Mouse (Mus musculus) forebrain, embryonic 14.5 days (tissue): ENCODE measurements around the gene Crnn. TPM values are rescaled to one million over a fixed set of nuclear protein-coding genes. Genes with fewer than 3 reads are reported as not detected.

Experiments used
- ATAC-seq: fragments of 200-750 bp; cut with Nextera tagmentation; 2 replicates; pipeline ENCODE4 v1.8.0; 2017; ENCODE audit warnings: mild to moderate bottlenecking, moderate library complexity
- DNase-seq: peaks from one replicate; pipeline ENCODE4 v3.0.0-alpha.2; 2015; ENCODE audit warnings: low spot score
- H3K27ac ChIP-seq: fragments of 300-500 bp; sonication (generic); 2 replicates; pipeline ENCODE4 v1.5.1; 2014; ENCODE audit warnings: low read depth, mild to moderate bottlenecking, control low read depth, low read length, moderate library complexity
- H3K27me3 ChIP-seq: fragments of 300-500 bp; sonication (generic); replicated peaks from 2 replicates; pipeline ENCODE4 v1.6.1; 2014; ENCODE audit warnings: low read length, control low read depth, mixed read lengths; ENCODE audit not compliant: control insufficient read depth, insufficient read depth
- H3K36me3 ChIP-seq: fragments of 300-500 bp; sonication (generic); 2 replicates; pipeline ENCODE4 v1.6.1; 2014; ENCODE audit warnings: low read length, control low read depth; ENCODE audit not compliant: control insufficient read depth, insufficient read depth
- H3K4me1 ChIP-seq: fragments of 300-500 bp; sonication (generic); 2 replicates; pipeline ENCODE4 v1.6.1; 2014; ENCODE audit warnings: antibody characterized with exemption, low read length, control low read depth; ENCODE audit not compliant: control insufficient read depth, insufficient read depth
- H3K4me2 ChIP-seq: fragments of 300-500 bp; sonication (generic); 2 replicates; pipeline ENCODE4 v1.6.1; 2014; ENCODE audit warnings: mild to moderate bottlenecking, control low read depth, low read length
- H3K4me3 ChIP-seq: fragments of 300-500 bp; sonication (generic); 2 replicates; pipeline ENCODE4 v1.5.1; 2014; ENCODE audit warnings: low read depth, low read length, control low read depth
- H3K9ac ChIP-seq: fragments of 300-500 bp; sonication (generic); 2 replicates; pipeline ENCODE4 v1.6.1; 2014; ENCODE audit warnings: mild to moderate bottlenecking, low read length, control low read depth, moderate library complexity
- H3K9me3 ChIP-seq: fragments of 300-500 bp; sonication (generic); replicated peaks from 2 replicates; pipeline ENCODE4 v1.6.1; 2016; ENCODE audit warnings: low read length, control low read depth, mixed read lengths; ENCODE audit not compliant: control insufficient read depth
- WGBS: fragments of 180-500 bp; shearing (Covaris S2); extraction: QIAGEN DNeasy Blood & Tissue Kit; methylation state at CpG from one replicate; pipeline ENCODE4 v1.1.7; 2014; 5-methylcytosine and 5-hydroxymethylcytosine counted together
- polyA plus RNA-seq: library from polyadenylated mRNA; unstranded; fragments of >200 nt; fragmentation: Nextera tagmentation; extraction: Ambion mirVana; gene quantifications from 2 replicates; pipeline ENCODE4 v1.2.1, GENCODE M21; 2014

The Crnn gene
- not detected in 2 replicates for polyA plus RNA-seq

GRCm38 (mm10) chr3:93144510-93145051 lies at the start of gene Crnn:
TSS of gene Crnn (plus strand) at chr3:93144787.
- Histone ChIP-seq H3K27me3 (no peaks in the 10 kb centered on the region), H3K36me3 (no peaks in the 10 kb centered on the region), H3K4me3 (no peak within 1 kb of the TSS), H3K9ac (no peak within 1 kb of the TSS), H3K4me2 (no peak within 1 kb of the TSS), H3K9me3 (no peaks in the 10 kb centered on the region), H3K27ac (no peak within 1 kb of the TSS), H3K4me1 (no peaks in the 10 kb centered on the region)
- DNase-seq = no peak
- ATAC-seq = no peak
- 9% methylated on average over 1 of the region's 1 CpGs for WGBS

GRCm38 (mm10) chr3:93096447-93096846 lies 48.1 kb upstream of the Crnn start:
- H3K36me3 ChIP-seq = no peaks in the 10 kb centered on the region

DNA sequence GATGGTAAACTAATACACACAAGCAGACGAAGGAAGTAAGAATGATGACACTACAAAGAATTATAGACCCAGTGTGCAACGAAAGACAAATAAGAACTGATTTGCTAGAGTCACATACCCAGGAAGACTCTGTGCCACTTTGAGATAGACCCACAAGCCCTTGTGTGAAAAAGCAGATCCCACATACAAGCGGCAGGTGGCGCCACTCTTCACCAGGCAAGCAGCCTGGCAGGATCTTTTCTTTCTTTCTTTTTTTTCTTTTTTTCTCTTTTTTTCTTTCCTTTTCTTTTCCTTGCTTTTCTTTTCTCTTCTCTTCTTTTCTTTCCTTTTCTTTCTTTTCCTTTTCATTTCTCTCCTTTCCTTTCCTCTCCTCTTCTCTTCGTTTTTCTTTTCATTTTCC lies 32.9 kb upstream of the Crnn start:
- 39% methylated on average over 5 of the region's 5 CpGs for WGBS
- H3K4me3 ChIP-seq = no peak overlapping the region
- ATAC-seq (no peak), DNase-seq (no peak)
- H3K9me3 ChIP-seq = no peaks in the 10 kb centered on the region
- H3K36me3 ChIP-seq = no peaks in the 10 kb centered on the region
- no peak overlapping the region for H3K9ac ChIP-seq
- H3K4me2 ChIP-seq = no peak overlapping the region
- H3K4me1 ChIP-seq = no peaks in the 10 kb centered on the region
- H3K27ac ChIP-seq = no peak overlapping the region
- H3K27me3 ChIP-seq = no peaks in the 10 kb centered on the region

More at GRCm38 (mm10) chr3:93096447-93096846, 48.1 kb upstream of the Crnn start:
- H3K4me1 ChIP-seq = no peaks in the 10 kb centered on the region
- no peak overlapping the region for H3K27ac ChIP-seq
- 67% methylated on average over 2 of the region's 2 CpGs for WGBS
- no peaks in the 10 kb centered on the region for H3K27me3 ChIP-seq
- no peak overlapping the region for H3K4me2 ChIP-seq
- no peak overlapping the region for H3K9ac ChIP-seq
- no peak for ATAC-seq
- H3K9me3 ChIP-seq = no peaks in the 10 kb centered on the region
- no peak overlapping the region for H3K4me3 ChIP-seq
- no peak for DNase-seq

GRCm38 (mm10) chr3:93114481-93114880 lies 30.1 kb upstream of the Crnn start:
- Histone ChIP-seq H3K9ac (no peak overlapping the region), H3K4me2 (no peak overlapping the region), H3K9me3 (no peaks in the 10 kb centered on the region), H3K27me3 (no peaks in the 10 kb centered on the region), H3K27ac (no peak overlapping the region), H3K4me3 (no peak overlapping the region), H3K4me1 (no peaks in the 10 kb centered on the region), H3K36me3 (no peaks in the 10 kb centered on the region)
- DNase-seq = peak; percentile 65
- no peak for ATAC-seq
- WGBS = 1% methylated on average over 2 of the region's 2 CpGs

DNA sequence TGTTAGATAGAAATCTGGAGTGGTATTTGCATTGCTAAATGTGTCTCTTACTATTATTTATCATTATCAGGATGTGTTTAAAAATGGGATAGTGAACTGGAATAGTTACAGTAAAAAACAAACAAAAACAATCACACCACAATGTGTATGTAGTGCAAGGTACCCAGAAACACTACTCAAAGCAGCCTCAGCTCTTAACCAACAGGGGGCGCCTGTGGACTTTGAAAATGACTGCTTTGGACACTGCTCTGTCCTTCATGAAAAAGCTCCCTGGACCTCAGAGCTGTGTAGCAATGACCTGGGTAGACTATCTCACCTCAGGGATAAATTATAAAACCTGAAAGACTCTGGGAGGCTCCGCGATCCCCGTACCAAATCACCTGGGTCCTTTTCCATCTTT lies 25.5 kb upstream of the Crnn start:
- WGBS = 48% methylated on average over 4 of the region's 4 CpGs
- H3K4me2 ChIP-seq = no peak overlapping the region
- H3K27ac ChIP-seq = no peak overlapping the region
- no peaks in the 10 kb centered on the region for H3K36me3 ChIP-seq
- H3K4me1 ChIP-seq = no peaks in the 10 kb centered on the region
- ATAC-seq (no peak), DNase-seq (no peak)
- no peaks in the 10 kb centered on the region for H3K27me3 ChIP-seq
- H3K9me3 ChIP-seq = no peaks in the 10 kb centered on the region
- no peak overlapping the region for H3K9ac ChIP-seq
- H3K4me3 ChIP-seq = no peak overlapping the region

GRCm38 (mm10) chr3:93128052-93128451 lies 16.5 kb upstream of the Crnn start:
- no peak for ATAC-seq
- Histone ChIP-seq H3K27ac (no peak overlapping the region), H3K9me3 (no peaks in the 10 kb centered on the region), H3K9ac (no peak overlapping the region), H3K4me1 (no peaks in the 10 kb centered on the region), H3K4me3 (no peak overlapping the region), H3K36me3 (no peaks in the 10 kb centered on the region), H3K27me3 (no peaks in the 10 kb centered on the region), H3K4me2 (no peak overlapping the region)
- DNase-seq = no peak
- 72% methylated on average over 4 of the region's 4 CpGs for WGBS

DNA sequence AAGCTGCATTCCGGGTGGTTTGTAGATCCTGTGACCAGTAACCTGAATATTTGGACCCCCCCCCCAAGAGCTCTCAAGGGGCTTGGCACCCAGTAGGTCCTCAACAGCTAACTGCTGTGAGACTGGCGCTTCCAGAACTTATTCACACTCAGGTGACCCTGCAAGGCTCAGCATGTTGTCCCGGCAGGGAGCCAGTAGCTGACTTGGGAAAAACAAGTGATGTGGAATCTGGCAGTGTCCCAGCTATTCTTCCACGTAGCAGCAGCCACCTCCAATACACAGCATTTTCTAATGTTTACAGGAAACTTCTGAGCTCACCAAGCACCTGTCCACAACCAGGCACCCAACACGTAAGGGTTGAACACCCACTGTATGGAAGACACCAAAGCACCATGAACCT lies 15.5 kb upstream of the Crnn start:
- Histone ChIP-seq H3K9ac (no peak overlapping the region), H3K4me1 (no peaks in the 10 kb centered on the region), H3K36me3 (no peaks in the 10 kb centered on the region), H3K9me3 (no peaks in the 10 kb centered on the region), H3K4me3 (no peak overlapping the region), H3K27me3 (no peaks in the 10 kb centered on the region), H3K4me2 (no peak overlapping the region), H3K27ac (no peak overlapping the region)
- no peak for ATAC-seq
- DNase-seq = no peak
- 51% methylated on average over 5 of the region's 5 CpGs for WGBS

DNA sequence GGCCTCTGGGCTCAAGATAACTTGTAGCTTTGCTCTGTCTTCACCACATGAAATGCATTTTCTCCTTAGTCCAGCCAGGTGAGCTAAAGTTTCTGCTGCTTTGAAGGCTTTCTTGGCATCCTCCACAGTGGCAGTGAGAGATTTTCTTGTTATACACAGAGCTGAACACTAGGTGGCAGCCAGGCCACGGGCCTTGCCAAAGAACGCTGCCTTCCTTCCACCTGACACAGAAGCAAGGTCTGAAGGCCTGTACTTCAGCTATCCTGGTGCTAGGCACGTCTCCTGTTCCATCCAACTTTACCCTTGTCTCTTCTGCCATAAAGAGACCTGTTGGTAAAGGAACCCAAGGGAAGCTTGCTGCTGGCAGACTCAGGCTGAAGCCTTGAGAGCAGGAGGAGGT lies 14.1 kb upstream of the Crnn start:
- Histone ChIP-seq H3K4me1 (no peaks in the 10 kb centered on the region), H3K9me3 (no peaks in the 10 kb centered on the region), H3K4me2 (no peak overlapping the region), H3K27me3 (no peaks in the 10 kb centered on the region), H3K36me3 (no peaks in the 10 kb centered on the region), H3K27ac (no peak overlapping the region), H3K9ac (no peak overlapping the region), H3K4me3 (no peak overlapping the region)
- ATAC-seq (peak; percentile 77; the same call in 1 of the 2 replicates), DNase-seq (peak; percentile 65)
- 8% methylated on average over 3 of the region's 3 CpGs for WGBS

DNA sequence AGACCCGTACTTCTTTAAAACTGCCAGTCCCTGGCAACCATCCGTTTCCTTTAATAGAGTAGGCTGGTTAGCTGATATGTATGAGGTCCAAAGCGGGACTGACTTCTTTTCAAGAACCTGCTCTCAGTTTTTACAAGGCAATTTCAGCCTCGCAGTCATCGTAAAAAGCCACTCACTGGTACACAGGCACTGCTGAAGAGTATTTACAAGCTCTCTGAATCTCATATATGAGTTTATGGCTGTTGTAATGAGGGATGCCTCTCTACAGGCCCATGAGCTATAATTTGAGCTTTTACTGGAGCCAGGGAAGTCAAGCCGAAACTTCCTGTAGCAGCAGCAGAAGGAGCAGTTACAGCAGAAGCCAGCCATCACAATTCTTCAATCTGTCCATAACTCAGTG lies 17.9 kb downstream of the Crnn start:
- Histone ChIP-seq H3K9me3 (no peaks in the 10 kb centered on the region), H3K27ac (no peak overlapping the region), H3K4me2 (no peak overlapping the region), H3K27me3 (no peaks in the 10 kb centered on the region), H3K4me1 (no peaks in the 10 kb centered on the region), H3K9ac (no peak overlapping the region), H3K36me3 (no peaks in the 10 kb centered on the region), H3K4me3 (no peak overlapping the region)
- no peak for ATAC-seq
- DNase-seq = no peak
- WGBS = 88% methylated on average over 6 of the region's 6 CpGs
